Mouse (Mus musculus) left cerebral cortex, adult 11 months (tissue): ENCODE results near the gene Ank3.

Experiments
- DNase-seq: peaks from one replicate; pipeline ENCODE4 v3.0.0; 2022; ENCODE audit warnings: low spot score

The Ank3 gene

GRCm38 (mm10) chr10:69670496-69670895, 271.9 kb downstream of the Ank3 start:
- DNase-seq, result no peak

GRCm38 (mm10) chr10:69670959-69671358, 272.4 kb downstream of the Ank3 start:
- no peak for DNase-seq

GRCm38 (mm10) chr10:69671505-69671904, 272.9 kb downstream of the Ank3 start:
- DNase-seq, result no peak

DNA sequence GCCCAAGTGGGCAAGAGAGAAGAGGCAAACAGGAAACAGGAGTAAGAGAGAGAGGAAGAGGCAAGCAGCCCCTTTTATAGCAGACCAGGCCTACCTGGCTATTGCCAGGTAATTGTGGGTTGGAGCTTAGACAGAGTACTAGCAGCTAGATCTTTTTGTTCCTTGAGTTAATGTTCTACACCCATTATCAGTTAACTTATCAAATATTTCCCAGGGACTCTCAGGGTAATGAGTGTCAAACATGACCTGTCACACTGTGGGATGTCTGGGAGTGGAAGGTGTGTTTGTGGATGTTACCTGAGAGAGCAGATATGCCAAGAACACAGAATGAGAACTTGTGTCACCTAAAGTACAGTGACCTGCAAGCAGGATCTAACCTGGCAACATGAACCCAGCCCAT, 274.0 kb downstream of the Ank3 start:
- no peak for DNase-seq

DNA sequence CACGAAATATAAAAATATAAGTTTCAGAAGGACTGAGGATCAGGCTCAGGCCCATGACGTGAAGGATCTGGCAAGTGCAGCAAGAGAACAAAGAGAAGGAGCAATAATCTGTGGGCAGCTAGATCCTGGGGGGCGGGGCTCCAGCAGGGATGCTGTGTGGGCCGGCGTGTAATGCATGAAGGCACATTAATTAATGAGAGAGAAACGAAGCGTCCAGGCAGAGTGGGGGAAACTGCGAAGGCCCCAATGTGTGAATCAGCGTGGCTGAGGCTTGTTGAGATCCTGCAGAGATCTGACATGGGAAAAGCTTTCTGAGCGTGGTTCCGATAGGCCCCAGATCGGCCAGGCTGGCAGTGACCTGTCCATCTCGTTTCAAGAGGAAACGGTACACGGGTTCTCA, 279.7 kb downstream of the Ank3 start:
- no peak for DNase-seq

DNA sequence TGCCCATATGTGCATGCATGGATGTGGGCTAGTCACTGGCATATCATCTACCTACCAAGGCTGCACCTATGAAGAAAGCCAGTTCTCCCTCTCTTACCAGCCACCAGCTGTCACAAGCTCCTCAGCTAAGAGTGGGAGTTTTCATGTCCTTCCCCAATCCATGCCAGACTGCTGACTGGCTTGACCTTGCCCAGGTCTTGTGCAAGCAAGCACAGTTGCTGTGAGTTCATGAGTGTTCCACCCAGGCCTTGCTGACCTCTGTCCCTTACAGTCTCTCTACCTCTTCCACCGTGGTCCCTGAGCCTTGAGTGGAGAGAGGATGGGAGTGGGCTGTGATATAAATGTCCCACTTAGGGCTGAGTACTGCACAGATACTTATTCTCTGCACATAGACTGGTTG, 287.8 kb downstream of the Ank3 start:
- DNase-seq, result no peak

DNA sequence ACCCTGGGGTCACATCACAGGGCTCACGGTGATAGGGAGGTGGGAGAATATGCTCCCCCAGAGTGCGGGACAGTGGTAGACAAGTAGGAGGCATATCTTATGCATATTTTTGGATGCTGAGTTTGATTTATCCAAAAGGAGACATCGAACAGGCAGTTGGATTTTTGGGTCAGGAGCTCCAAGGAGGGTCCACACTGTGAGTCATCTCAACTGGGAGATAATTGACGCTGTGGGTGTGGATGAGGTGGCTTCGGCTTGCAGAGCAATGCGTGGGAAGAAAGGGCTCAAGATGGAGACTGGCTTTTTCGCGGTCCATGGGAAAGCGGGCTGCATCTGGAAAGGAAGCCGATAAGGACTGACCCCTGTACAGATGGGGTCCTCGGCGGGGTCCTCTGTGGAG, 290.5 kb downstream of the Ank3 start:
- DNase-seq, result no peak

DNA sequence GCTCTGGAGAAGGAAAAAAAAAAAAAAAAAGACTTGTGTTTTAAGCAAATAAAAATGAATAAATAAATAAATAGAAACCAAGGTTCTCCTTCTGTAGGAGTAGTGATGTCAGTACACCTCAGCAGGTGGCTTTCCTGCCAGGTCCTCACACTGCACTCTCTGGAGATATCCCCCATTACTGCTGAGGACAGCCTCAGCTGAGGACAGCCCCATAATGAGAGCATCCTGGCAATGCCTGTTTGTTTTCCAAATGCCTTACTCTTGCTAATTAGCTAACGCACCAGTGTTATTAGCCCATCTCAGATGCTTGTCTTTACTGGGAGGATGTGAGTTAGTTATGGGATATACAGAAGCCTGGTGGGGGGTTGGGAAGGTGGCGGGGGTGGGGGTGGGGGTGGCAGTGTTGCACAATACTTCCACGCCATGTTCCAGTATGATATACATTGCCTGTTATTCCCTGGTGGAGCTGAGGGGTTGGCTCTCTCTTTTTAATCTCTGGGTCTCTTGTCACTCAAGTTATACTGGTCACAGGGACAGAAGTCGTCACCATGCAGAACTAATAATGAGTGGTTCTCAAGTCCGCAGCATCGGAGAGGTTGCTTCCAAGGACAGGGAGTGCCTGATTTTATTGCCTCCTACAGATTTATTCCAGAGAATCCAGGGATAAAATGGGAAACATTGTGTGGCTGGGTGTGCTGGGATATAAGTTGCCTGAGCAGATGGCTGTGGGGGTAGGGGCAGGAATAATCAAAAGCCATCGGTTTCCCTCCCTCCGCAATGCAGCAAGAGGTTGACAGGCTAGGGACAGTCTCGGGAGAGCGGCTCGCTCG, 291.8 kb downstream of the Ank3 start:
- no peak for DNase-seq

DNA sequence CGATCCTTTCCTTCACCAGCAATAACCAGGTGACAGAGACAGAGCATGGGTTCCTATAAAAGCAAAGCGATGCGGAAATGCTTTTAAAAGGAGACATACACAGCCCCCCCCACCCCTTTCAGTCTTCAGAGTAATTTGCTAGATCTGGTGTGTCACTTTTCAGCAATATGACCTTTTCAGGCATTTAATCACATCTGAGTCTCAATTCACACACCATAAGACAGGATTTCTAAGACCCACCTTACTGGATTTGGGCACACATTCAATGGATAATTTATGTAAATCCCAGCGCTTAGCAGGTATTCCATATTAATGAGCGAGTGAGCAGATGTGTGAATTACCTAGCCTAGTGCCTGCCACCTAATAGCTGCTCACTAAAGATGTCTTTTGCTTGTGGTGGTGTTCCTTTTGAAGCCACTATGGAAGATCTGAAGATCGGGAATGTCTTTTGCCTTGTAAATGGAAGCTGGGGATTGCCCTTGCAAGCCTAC, 292.4 kb downstream of the Ank3 start:
- no peak for DNase-seq

DNA sequence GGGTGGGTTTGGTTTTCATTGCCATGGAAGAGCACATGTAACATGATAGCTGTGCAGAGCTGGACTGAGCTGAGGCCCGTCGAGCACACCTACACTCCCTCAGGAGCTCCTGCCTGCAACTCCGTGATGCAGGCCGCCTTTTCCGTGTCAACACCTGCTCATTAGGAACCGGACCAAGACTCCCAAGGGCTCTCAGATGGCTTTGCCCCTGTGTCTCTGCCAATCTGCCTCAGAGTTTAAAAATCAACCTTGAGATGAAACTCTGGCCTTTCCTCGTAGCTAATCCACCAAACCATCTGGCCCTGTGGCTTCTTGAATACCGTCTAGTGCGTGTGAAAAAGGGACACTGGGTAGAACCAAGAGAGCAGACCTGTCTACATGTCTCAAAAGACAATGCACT, 297.4 kb downstream of the Ank3 start:
- DNase-seq, result no peak

DNA sequence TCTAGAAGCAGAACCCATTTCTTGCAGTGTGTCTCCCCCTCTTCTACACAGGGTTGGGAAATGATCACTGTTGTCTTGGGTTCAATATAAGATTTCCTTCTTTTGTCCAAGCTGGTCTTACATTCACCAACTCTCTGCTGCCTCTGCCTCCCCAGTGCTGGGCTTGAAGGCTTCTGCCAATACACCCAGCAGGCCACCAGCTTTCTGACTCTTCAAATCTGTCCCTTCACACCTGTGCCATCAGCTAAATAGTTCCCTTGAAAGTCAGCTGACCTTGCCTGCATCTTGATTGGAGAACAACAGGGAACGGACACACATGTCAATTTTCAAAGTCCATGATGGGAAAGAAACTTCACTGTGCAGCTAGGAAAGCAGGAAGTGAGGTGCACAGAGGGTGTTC, 300.1 kb downstream of the Ank3 start:
- no peak for DNase-seq

DNA sequence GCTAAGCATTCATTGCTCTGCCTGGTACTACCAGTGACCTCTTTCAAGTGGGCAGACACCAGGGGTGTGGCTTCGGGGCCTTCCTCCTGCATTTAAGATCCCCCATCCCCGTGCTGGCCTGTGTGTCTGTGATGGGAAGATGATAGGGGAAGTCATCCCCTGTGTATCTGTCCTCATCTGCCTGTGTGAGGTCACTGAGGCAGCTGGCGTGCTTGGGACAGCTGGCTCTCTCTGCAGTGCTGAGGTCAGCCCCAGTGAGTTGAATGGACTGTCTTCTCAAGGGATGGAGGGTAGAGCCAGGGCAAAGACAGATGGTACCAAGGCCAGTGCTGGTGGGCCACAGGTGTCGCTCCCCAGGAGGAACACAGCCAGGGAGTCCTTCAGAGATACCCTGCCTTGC, 302.7 kb downstream of the Ank3 start:
- no peak for DNase-seq

DNA sequence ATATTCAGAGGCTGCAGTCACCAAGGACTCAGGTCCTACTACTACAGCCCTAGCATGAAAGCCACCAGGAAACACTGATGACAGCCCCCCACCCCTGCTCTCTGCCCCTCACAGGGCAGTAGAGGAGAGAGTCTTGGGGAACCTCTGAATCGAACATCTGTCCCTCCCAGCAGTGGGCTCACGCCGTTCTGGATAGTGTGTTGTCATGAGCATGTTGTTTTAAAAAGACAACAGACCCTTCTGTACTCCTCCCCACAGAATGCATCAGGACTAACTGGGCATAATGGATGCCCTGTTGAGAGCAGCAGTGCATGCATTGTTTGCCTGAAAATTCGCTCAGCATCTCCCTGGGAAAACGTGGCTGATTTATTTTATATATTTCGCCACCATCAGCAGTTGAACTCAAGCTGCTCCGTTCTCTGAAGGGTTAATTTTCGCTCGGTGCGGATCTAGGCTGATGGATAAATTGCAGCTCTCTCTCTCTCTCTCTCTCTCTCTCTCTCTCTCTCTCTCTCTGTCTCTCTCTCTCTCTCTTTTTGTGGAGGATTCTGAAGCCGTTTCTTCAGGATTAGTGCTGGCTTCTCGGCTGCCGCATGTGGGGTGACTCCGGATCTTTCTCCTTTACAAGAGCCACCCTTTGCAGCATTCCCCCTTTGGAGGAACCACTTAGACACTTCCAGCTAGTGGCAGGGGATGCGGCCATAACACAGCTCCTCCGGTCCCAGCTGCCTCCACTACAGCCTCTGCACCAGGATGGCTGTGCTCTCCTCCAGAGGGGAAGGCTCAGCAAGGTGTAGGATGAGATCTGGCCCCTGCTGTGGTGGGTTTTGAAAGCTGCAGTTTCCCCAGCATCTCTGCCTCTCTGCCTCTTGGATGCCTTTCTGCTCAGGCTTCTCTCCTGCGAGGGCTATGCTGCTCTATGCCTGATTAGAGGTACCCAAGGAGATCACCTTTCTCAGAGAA, 307.5 kb downstream of the Ank3 start:
- no peak for DNase-seq

DNA sequence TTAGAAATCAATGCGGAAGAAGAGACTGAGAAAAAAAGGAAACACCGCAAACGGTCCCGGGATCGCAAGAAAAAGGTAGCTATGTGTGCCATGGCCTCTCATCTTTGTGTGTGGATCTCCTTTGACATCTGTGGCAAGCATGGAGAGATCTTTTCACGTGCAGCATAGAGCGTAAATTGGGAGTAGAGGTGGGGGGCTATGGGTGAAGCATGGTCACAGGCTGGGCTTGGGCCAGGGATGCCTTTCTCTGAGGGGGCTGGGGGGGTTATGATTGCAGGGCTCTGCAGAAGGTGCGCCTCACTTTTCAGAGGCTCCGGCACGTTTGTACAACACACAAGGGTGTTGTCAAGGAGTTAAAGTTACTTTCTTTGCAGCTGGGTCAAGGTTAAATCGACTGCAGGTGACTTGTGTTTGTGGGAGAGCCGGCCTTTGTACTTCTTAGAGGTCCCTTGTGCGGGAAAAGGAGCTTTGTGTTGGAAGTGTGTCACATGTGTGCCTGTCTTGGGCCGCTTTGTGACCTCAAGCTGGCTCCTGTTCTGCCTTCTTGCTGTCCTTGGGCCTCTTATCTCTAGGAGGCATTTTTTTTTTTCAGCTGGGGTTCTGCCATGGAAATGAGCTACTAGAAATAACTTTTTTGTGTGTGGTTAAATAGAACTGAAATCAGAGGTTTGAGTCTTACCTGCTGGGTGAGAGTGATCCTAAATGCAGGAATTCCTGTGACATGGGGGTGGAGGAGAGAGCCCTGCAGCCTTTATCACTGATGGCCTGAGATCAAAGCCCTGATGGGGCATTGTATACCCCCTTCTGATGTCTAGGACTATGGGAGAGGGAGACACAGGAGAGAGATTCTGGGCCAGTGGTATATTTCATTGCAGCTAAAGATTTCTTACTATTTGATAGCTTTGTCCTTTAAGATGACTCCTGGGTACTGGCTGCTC, 308.5 kb downstream of the Ank3 start:
- no peak for DNase-seq

- DNase-seq, result no peak
Observed at GRCm38 (mm10) chr10:69707844-69708550, 309.4 kb downstream of the Ank3 start.

DNA sequence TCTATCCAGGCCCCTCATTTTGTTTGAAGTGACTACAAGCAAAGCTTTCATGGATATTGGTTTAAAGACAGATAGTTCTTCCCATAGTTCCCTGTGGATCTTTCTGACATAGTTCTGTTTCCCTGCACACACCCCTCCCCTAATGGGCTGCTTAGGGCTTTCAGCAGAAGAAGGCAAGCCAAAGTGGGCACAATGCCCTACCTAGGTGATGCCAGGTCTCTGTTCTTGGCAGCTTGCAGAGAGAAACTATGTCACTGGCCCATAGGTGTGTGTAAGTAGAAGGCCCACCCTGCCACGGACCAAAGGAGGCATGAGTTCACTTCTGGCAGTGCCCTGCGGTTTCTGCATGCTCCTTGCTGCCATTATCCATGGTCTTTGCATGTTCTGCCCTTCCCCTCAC, 311.1 kb downstream of the Ank3 start:
- no peak for DNase-seq

DNA sequence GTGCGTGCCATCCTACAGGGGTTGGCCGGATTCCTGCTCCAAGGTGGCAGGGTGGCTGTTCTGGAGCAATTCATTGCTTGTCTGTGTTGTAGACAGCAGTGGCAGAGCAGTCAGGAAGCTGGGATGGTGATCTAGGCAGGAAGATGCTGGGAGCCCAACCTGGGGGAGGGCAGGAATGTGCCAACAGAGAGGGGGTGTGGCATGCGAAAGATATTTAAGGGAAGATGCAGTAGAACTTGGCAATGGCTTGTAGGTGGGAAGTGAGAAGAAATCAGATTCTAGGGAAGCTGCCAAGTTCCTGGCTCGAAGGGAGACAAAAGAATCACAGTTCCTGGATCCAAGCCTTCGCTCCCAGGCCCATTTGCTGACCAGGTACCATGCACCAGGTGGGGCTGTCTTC, 312.2 kb downstream of the Ank3 start:
- DNase-seq, result peak; percentile 77

GRCm38 (mm10) chr10:69716907-69717306, 318.3 kb downstream of the Ank3 start:
- DNase-seq, result no peak

DNA sequence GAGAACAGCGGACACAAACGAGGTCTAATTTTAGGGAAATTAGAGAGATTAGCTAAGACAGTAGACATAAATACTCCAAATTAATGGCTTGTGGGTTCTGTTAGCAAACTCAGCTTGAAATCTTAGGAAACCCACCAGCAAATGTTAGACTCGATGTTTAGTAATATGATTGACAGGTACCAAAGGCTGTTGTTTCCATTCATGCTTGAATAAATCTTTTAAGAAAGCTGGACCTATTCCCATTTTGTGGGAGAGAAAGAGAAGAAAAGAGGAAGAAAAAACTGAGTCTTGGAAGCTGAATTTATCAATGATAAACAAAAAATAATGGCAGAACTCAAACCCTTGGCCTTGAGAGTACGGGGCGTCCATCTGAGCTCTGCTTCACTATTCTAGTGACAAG, 320.8 kb downstream of the Ank3 start:
- DNase-seq, result no peak

- DNase-seq, result no peak
Observed at GRCm38 (mm10) chr10:69719901-69720415, 321.4 kb downstream of the Ank3 start.

DNA sequence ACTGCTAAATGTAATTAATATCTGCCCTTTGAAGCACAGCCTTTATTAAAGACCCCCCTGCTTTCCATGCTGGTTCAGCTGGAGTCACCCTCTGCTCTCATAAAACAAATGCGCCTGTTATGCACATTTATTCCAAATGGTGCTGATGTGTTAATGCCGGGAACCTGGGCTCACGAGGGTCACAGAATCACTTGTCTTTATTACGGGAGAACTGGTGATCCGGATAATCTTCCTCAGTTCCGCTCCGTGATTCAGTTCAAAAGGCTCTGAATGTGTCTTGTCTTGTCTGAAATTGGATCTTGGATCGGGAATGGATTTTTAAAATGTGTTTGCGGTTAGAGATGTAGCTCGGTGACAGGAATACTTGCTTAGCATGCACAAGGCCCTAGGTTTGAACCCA, 321.9 kb downstream of the Ank3 start:
- DNase-seq, result no peak
